Mouse (Mus musculus) thymus, postnatal 4 days (tissue): ENCODE data around the gene Ppt2.

Source experiments
- DNase-seq: peaks from one replicate; pipeline ENCODE4 v3.0.0; 2021

Gene Ppt2

GRCm38 (mm10) chr17:34604511-34605237 lies 23.6 kb downstream of the Ppt2 start:
- no peak for DNase-seq

DNA sequence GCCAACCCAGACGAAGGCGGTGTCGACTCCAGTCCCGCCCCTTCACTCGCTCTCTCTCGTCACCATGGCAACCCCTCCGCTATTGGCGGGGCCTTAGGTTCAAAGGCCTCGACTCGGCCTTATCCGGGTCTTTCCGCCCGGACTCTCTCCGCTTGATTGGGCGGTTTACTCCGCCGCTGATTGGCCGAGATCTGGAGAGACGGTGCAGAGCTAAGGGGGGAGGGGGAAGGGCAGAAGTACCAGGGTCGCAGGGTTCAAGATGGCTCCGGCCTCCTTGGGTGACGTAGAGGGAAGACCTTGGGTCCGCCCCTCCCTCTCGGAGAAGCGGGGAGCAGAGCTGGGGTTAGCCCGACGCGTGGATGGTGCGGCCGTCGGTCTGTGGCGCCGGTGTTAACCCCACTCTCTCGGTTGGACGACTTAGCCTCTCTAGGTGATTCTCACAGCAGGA lies 24.2 kb downstream of the Ppt2 start, which contains the start of gene Agpat1:
Gene Agpat1 (plus strand): TSS at position 202 of the 448 bp plus-strand sequence.
- DNase-seq: peak; percentile 98

DNA sequence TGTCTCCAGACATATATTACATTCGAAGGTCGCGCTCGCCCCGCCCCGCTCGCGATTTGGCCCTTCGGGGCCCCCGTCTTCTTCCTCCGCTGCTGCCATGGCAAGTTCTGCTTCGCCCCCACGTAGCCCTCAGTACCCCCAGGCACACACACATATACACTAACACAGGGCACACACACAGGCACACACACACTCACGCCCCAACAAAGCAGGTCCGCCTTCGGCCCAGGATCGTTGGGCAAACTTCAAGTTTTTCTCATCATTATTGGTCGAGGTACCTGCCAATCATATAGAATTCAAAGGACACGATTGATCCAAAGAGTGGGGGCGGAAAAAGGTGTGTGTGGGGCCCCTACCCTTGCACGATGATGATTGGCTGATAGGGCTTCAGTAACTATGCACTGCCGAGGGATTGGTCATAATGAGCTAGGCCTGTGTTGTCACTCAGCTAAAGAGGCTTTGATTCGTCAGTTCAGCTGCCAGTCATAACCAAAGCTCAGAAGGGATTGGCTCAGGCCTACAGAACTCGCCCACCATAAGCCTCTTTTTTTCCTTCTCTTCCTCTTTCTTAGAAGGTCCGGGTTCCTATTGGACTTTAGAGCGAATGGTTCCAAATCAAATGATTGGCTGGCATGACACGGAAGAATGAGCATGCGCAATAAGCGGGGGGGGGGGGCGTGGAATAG lies 24.8 kb downstream of the Ppt2 start, which contains the start of gene Rnf5:
Gene Rnf5 (minus strand): TSS at position 316 of the 686 bp plus-strand sequence.
- DNase-seq: peak; percentile 96

DNA sequence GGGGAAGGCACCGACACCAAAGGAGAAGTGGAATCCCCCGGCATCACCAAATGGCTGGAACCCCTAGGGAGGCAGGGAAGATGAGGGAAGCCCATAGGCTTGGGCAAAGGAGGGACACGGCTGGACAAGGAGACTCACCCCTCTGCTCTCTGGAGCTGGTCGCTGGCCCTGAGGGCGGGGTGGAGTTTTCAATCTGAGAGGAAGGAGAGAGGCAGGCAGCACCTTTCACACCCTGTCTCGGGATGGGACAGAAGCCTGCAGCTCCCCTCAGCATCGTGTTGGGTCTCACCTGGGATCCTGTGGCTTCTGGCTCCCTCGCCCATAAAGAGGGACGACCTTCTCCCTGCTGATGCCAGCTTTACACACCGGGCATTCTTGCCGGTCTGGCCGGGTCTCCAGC lies 26.5 kb downstream of the Ppt2 start:
- peak; percentile 22 for DNase-seq

DNA sequence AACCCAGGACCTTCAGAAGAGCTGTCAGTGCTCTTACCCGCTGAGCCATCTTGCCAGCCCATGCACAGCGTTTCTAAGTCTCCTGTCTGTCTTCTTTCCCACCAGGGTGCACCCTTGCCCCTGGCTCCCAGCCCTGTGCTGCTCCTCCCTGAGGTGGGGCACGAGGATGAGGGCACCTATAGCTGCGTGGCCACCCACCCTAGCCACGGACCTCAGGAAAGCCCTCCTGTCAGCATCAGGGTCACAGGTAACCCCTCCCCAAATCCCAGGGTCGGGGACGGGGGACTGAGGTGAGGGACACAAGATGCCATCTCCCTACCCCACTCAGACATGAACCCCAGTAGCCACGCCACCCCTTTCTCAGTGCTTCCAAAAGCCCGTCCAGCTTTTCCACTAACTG lies 28.4 kb downstream of the Ppt2 start:
- peak; percentile 17 for DNase-seq

DNA sequence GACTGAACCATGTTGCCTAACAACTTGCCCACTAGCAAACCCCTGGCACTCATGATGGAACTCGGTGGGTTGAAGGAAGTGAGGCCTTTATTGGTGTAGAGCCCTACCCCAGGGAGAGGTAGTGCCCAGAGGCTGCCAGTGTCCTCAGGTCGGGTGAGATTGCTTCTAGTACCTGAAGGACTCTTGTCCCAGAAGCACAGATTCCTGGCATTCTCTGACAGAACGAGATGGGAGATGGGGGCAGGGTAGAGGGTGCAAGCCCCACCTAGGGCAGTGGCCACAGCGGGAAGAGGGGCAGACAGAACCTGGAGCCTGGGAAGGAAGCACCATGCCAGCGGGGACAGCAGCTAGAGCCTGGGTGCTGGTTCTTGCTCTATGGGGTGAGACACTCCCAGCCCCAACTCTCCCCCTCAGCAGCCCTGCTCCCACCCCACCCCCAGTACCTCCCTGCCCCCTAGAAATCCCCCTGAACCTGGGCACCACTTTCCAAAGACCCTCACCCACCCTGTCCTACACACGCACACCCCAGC lies 30.7 kb downstream of the Ppt2 start, which contains the start of gene Ager:
Gene Ager (plus strand): TSS at position 297 of the 530 bp plus-strand sequence.
- peak; percentile 19 for DNase-seq

GRCm38 (mm10) chr17:34596098-34596497 lies 32.2 kb downstream of the Ppt2 start:
- DNase-seq: no peak

DNA sequence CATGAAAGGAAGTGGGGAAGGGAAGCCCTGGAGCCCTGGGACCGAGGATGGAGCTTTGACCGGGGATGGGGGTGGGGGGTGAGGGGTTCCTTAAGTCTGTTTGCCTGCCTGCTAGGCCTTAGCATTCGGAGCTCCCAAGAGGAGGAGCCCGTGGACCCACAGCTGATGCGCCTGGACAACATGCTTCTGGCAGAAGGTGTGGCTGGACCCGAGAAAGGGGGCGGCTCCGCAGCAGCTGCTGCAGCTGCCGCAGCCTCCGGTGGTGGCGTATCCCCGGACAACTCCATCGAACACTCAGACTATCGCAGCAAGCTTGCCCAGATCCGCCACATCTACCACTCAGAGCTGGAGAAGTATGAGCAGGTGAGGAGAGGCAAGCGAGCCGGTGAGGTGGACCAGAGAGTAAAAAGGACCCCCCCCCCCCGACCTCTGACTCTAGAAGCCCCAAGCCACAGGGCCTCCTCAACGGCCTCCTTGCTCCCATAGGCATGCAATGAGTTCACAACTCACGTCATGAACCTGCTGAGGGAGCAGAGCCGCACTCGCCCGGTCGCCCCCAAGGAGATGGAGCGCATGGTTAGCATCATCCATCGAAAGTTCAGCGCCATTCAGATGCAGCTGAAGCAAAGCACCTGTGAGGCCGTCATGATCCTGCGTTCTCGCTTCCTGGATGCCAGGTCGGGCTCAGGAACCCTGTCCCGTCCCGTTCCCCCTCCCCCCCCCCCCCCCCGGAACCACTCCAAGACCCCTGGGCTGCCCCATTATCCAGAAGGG lies 34.4 kb downstream of the Ppt2 start:
- DNase-seq: no peak

- DNase-seq: no peak
Observed at GRCm38 (mm10) chr17:34592581-34593549, 35.4 kb downstream of the Ppt2 start.

- DNase-seq: peak; percentile 98
Observed at GRCm38 (mm10) chr17:34591994-34592375, 36.3 kb downstream of the Ppt2 start.

DNA sequence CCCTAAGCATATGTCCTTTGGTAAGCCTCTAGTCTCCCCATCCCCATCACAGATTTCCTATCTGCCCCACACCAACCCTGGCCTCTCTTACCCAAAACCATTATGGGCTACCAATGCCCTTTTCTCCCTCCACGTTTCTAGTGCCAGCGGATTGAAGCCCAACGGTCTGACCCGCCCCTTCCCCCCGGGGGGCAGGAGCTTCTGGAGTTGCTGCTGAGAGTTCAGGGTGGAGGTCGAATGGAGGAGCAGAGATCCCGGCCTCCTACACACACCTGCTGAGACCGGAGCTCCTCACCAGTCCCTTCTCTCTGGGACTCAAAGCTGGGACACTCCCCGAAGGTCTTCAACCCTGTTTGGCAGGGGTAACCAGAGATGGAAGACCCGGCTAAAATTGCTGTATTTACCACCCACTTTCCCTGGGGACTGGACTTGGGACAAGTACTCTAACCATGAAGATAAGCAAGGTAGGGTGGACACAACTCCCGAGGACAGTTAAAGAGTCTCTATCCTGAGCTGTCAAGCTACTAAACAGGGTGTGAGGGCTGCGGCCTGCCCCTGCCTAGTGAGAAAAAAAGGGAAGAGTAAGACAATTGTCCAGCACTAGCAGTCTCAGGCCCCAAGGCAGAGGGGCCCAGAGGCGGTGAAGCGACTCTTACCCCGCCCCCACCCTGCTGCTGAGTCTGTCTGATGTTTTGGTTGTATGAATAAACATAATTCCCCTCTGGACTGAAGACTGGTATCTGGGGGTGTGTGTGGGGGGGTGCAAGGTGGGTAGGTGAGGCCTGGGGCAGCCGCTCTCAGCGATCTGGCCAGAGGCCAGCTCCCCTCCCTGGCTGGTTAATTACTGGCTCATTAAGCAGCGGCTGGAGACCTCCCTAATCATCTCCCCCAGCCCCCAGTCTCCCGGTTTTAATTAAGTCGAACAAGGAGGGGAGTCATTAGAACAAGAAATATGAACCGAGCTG lies 37.0 kb downstream of the Ppt2 start, which contains the start of gene Pbx2:
Gene Pbx2 (plus strand): TSS at position 238 of the 965 bp plus-strand sequence.
- DNase-seq: peak; percentile 64

DNA sequence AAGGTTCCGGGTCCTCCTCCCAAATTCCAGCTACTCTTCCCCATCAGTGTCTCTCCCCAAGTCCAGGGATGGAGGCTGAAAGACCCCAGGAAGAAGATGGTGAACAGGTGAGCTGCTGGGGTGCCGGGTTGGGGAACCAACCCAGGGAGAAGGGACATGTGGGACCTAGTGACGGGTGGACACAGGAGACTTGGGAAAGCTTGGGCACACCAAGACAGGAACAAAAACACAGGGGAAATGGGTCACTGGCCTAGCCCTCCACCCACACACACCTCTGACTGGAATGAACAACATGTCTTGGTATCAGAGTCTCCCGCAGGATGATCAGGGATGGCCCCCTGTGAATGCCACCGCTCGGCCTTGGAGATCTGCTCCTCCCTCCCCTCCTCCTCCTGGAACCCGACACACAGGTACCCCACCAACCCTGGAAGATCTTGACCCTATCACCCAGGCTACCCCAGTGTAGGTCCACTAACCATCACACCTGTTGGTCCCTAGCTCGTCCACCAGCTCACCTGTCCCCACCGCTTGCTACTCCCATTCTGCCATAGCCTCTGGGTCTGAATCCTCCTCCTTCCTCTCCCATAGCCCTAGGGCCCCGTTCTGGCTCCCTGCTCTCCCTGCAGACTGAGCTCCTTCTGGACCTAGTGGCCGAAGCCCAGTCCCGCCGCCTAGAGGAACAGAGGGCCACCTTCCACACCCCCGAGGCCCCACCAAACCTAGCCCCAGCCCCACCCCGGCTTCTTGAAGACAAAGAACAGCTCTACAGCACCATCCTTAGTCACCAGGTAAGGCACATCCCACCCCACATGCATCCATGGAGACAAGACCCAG lies 37.9 kb downstream of the Ppt2 start:
- DNase-seq: peak; percentile 63

- DNase-seq: peak; percentile 78
Observed at GRCm38 (mm10) chr17:34589681-34590101, 38.6 kb downstream of the Ppt2 start, which contains the start of gene Gpsm3. Gene Gpsm3, plus strand, starts transcription at chr17:34589806.

GRCm38 (mm10) chr17:34589206-34589605 lies 39.1 kb downstream of the Ppt2 start:
- no peak for DNase-seq

DNA sequence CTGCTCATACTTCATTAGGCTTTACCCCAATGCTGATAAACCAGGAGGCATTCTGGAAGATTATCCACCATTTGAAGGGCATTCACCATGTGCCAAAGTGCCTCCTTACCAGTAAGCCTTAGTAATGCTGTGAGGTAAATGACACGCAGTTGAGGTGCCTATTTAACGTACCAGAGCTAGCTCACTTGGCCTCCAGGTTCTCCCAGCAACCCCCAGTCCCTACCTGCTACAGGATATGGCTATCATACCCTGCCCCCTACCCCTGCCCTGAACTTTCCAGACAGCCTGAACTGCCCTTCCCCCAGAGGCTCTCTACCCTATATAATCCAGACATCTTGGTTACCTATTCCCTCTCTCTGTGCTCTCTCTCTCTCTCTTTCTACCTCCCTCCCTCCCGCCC lies 39.5 kb downstream of the Ppt2 start:
- no peak for DNase-seq

DNA sequence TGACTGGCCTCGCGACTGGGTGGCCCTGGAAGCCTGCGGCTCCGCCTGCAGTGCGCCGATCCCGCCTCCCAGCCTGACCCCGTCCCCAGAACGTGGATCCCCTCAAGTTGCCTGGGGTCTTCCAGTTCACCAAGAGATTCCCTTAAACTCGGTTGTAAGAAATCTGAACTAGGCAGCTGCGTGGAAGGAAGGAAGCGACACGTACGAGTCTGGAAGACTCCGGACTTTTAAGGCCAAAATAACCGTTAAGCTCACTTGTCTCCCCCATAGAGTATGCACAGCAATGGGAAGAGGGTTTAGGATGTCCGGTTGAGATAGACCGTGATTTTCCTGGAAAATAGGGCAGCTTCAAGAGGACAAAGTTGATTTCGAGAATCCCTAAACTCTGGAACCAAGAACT lies 40.5 kb downstream of the Ppt2 start:
- DNase-seq: no peak

GRCm38 (mm10) chr17:34587423-34587811 lies 40.9 kb downstream of the Ppt2 start:
- DNase-seq: peak; percentile 99

- peak; percentile 95 for DNase-seq
Observed at GRCm38 (mm10) chr17:34586796-34587422, 41.4 kb downstream of the Ppt2 start.
